Mouse (Mus musculus): ENCODE data around the gene Gpr146. TPM values are rescaled to one million over a fixed set of nuclear protein-coding genes. Genes with fewer than 3 reads are reported as not detected.
"Not testable (repeated sequence)": the region's sequence is repeated elsewhere in the genome, so short reads cannot be mapped to it uniquely, and the experiment has no call there.

The Gpr146 gene
- polyA plus RNA-seq, 1 experiment from 2014 or later: 1.8 TPM

- not testable (repeated sequence) for H3K4me3 ChIP-seq (replicated peaks; ENCODE audit: low read depth, low read length); H3K36me3 ChIP-seq (ENCODE audit: control insufficient read depth, insufficient read depth, low read length); ATAC-seq (ENCODE audit: low FRiP score, low TSS enrichment); H3K27ac ChIP-seq (replicated peaks; ENCODE audit: low read depth, low read length); H3K4me1 ChIP-seq (ENCODE audit: control insufficient read depth, insufficient read depth, low read length); H3K27me3 ChIP-seq (ENCODE audit: control insufficient read depth, insufficient read depth, low read length); DNase-seq; H3K9ac ChIP-seq (replicated peaks; ENCODE audit: low read length); H3K9me3 ChIP-seq (ENCODE audit: control insufficient read depth, low read length); H3K4me2 ChIP-seq (ENCODE audit: low read length)
- WGBS: 86% methylated on average over 5 of the region's 5 CpGs
Observed at GRCm38 (mm10) chr5:139390324-139391119, 13.0 kb downstream of the Gpr146 start.

DNA sequence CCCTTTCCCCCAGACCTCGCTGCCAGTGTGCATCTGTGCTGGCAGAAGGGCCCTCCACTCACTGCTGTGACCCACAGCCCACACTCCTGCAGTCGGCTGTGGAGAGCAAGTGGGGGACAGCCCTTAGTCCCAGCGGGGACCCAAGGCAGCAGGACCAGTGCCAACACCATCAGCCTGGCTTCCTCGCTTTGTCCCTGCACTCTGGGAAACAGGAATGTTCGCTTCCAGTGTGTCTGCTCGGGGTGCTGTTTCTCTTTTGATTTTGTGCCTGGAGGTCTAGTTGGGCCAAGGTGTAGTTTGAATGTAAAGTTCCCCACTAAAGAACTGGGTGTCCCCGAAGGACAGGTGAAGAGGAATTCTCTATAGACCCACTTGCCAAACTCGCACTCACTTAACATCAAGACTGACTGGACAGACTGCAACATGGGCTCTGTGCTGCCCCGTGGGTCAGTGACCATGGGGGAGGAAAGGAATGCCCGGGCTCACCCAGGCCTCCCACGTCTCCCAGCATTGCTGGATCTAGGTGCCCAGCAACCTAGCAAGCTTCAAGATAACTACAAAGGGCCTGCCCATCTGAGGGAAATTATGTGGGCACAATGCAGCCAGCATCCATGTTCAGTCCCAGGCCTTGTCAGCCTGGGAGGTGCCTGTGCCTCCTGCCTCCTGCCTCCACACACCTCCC lies 14.0 kb downstream of the Gpr146 start:
- H3K4me1 ChIP-seq (ENCODE audit: control insufficient read depth, insufficient read depth, low read length): no peaks in the 10 kb centered on the region
- WGBS: 77% methylated on average over 11 of the region's 11 CpGs
- no peak overlapping the region for H3K4me2 ChIP-seq (ENCODE audit: low read length)

GRCm38 (mm10) chr5:139392219-139393196 lies 15.0 kb downstream of the Gpr146 start:
- H3K9ac ChIP-seq (replicated peaks; ENCODE audit: low read length): no peak overlapping the region
- no peaks in the 10 kb centered on the region for H3K9me3 ChIP-seq (ENCODE audit: control insufficient read depth, low read length)
- H3K4me1 ChIP-seq (ENCODE audit: control insufficient read depth, insufficient read depth, low read length): no peaks in the 10 kb centered on the region
- H3K36me3 ChIP-seq (ENCODE audit: control insufficient read depth, insufficient read depth, low read length): no peaks in the 10 kb centered on the region
- H3K4me2 ChIP-seq (ENCODE audit: low read length): no peak overlapping the region
- H3K27ac ChIP-seq (replicated peaks; ENCODE audit: low read depth, low read length): no peak overlapping the region
- H3K27me3 ChIP-seq (ENCODE audit: control insufficient read depth, insufficient read depth, low read length): no peaks in the 10 kb centered on the region
- ATAC-seq (ENCODE audit: low FRiP score, low TSS enrichment) (no peak), DNase-seq (no peak)
- no peak overlapping the region for H3K4me3 ChIP-seq (replicated peaks; ENCODE audit: low read depth, low read length)
- 94% methylated on average over 37 of the region's 37 CpGs for WGBS

More for the DNA sequence above, 14.0 kb downstream of the Gpr146 start:
- ATAC-seq (ENCODE audit: low FRiP score, low TSS enrichment) (no peak), DNase-seq (no peak)
- Histone ChIP-seq H3K4me3 (replicated peaks; ENCODE audit: low read depth, low read length) (no peak overlapping the region), H3K36me3 (ENCODE audit: control insufficient read depth, insufficient read depth, low read length) (no peaks in the 10 kb centered on the region), H3K9ac (replicated peaks; ENCODE audit: low read length) (no peak overlapping the region), H3K27ac (replicated peaks; ENCODE audit: low read depth, low read length) (no peak overlapping the region), H3K9me3 (ENCODE audit: control insufficient read depth, low read length) (no peaks in the 10 kb centered on the region), H3K27me3 (ENCODE audit: control insufficient read depth, insufficient read depth, low read length) (no peaks in the 10 kb centered on the region)

DNA sequence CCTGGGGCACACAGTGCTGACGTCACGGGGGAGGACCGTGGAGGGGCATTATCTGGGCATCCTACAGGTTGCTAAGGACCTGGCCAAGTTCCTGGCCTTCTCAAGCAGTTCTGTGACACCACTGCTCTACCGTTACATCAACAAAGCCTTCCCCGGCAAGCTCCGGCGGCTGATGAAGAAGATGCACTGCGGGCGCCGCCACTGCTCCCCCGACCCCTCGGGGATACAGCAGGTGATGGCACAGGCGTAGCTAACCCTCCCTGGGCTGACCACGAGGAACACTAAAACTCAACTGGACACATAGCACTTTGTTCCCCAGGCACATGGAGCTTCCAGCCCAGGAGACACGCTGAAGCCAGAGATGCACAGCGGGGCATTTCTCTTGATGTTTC lies 15.7 kb downstream of the Gpr146 start:
- no peak overlapping the region for H3K4me3 ChIP-seq (replicated peaks; ENCODE audit: low read depth, low read length)
- H3K36me3 ChIP-seq (ENCODE audit: control insufficient read depth, insufficient read depth, low read length): no peaks in the 10 kb centered on the region
- H3K4me2 ChIP-seq (ENCODE audit: low read length): no peak overlapping the region
- ATAC-seq (ENCODE audit: low FRiP score, low TSS enrichment) (no peak), DNase-seq (no peak)
- H3K27me3 ChIP-seq (ENCODE audit: control insufficient read depth, insufficient read depth, low read length): no peaks in the 10 kb centered on the region
- no peaks in the 10 kb centered on the region for H3K9me3 ChIP-seq (ENCODE audit: control insufficient read depth, low read length)
- 86% methylated on average over 16 of the region's 16 CpGs for WGBS
- no peak overlapping the region for H3K9ac ChIP-seq (replicated peaks; ENCODE audit: low read length)
- H3K4me1 ChIP-seq (ENCODE audit: control insufficient read depth, insufficient read depth, low read length): no peaks in the 10 kb centered on the region
- no peak overlapping the region for H3K27ac ChIP-seq (replicated peaks; ENCODE audit: low read depth, low read length)

DNA sequence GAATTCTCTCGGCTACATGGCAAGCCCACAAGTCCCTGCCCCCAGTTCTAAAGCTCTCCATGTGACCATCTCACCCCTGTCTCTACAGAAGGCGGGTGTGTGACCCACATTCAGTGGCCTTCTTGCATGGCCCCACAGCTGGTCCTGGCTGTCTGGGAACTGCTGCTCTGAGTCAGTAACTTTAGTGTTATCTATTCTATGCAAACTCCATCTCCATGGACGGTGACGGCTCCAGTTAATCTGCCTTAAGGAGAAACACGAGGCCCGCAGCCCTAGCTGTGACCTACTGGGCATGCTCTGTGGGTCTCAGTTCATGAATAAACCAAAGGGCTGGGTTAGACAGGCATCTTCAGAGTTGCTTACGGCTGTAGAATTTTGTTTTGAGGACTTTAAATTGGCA lies 16.9 kb downstream of the Gpr146 start:
- Histone ChIP-seq H3K36me3 (ENCODE audit: control insufficient read depth, insufficient read depth, low read length) (no peaks in the 10 kb centered on the region), H3K4me2 (ENCODE audit: low read length) (no peak overlapping the region), H3K27me3 (ENCODE audit: control insufficient read depth, insufficient read depth, low read length) (no peaks in the 10 kb centered on the region), H3K4me1 (ENCODE audit: control insufficient read depth, insufficient read depth, low read length) (no peaks in the 10 kb centered on the region), H3K27ac (replicated peaks; ENCODE audit: low read depth, low read length) (no peak overlapping the region), H3K4me3 (replicated peaks; ENCODE audit: low read depth, low read length) (no peak overlapping the region), H3K9me3 (ENCODE audit: control insufficient read depth, low read length) (no peaks in the 10 kb centered on the region), H3K9ac (replicated peaks; ENCODE audit: low read length) (no peak overlapping the region)
- ATAC-seq (ENCODE audit: low FRiP score, low TSS enrichment): no peak
- 50% methylated on average over 7 of the region's 7 CpGs for WGBS
- no peak for DNase-seq

GRCm38 (mm10) chr5:139395528-139395927 lies 18.0 kb downstream of the Gpr146 start:
- no peaks in the 10 kb centered on the region for H3K27me3 ChIP-seq (ENCODE audit: control insufficient read depth, insufficient read depth, low read length)
- ATAC-seq (ENCODE audit: low FRiP score, low TSS enrichment): no peak
- no peaks in the 10 kb centered on the region for H3K36me3 ChIP-seq (ENCODE audit: control insufficient read depth, insufficient read depth, low read length)
- DNase-seq: no peak
- no peak overlapping the region for H3K4me2 ChIP-seq (ENCODE audit: low read length)
- WGBS: 94% methylated on average over 4 of the region's 4 CpGs
- no peak overlapping the region for H3K4me3 ChIP-seq (replicated peaks; ENCODE audit: low read depth, low read length)
- H3K4me1 ChIP-seq (ENCODE audit: control insufficient read depth, insufficient read depth, low read length): no peaks in the 10 kb centered on the region
- no peak overlapping the region for H3K27ac ChIP-seq (replicated peaks; ENCODE audit: low read depth, low read length)
- no peak overlapping the region for H3K9ac ChIP-seq (replicated peaks; ENCODE audit: low read length)
- H3K9me3 ChIP-seq (ENCODE audit: control insufficient read depth, low read length): no peaks in the 10 kb centered on the region

DNA sequence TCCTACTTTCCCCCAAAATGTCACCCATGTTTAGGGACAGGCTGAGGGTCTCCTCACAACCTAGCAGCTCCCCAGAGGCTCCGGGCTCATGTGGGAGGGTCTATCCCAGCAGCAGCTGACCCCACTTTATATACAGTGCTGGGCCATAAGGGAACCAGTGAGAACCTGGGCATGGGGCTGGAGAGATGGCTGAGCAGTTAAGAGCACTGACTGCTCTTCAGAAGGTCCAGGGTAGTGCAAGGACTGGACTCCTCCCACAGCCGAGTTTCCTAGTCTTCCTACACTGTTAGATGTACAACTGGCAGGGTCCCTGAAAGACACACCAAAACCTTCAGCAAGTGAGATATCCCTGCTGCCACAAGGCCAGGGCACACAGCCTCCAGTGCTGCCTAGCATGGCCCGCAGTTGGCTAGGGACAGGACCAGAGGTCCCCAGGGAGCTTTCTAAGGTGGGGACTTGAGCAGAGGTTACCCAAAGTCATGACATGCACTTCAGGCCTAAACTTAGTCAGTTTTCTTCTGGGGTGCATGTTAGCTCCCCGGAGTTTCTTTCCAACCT lies 19.9 kb downstream of the Gpr146 start:
- WGBS: 90% methylated on average over 4 of the region's 4 CpGs
- no peak for ATAC-seq (ENCODE audit: low FRiP score, low TSS enrichment)
- H3K27me3 ChIP-seq (ENCODE audit: control insufficient read depth, insufficient read depth, low read length): no peaks in the 10 kb centered on the region

GRCm38 (mm10) chr5:139397959-139398753 lies 20.7 kb downstream of the Gpr146 start:
- H3K27ac ChIP-seq (replicated peaks; ENCODE audit: low read depth, low read length): no peak overlapping the region
- no peak overlapping the region for H3K4me2 ChIP-seq (ENCODE audit: low read length)
- no peaks in the 10 kb centered on the region for H3K36me3 ChIP-seq (ENCODE audit: control insufficient read depth, insufficient read depth, low read length)
- no peaks in the 10 kb centered on the region for H3K4me1 ChIP-seq (ENCODE audit: control insufficient read depth, insufficient read depth, low read length)
- H3K27me3 ChIP-seq (ENCODE audit: control insufficient read depth, insufficient read depth, low read length): no peaks in the 10 kb centered on the region
- H3K9ac ChIP-seq (replicated peaks; ENCODE audit: low read length): no peak overlapping the region
- ATAC-seq (ENCODE audit: low FRiP score, low TSS enrichment) (peak; percentile 40; the same call in 1 of the 2 replicates), DNase-seq (peak; percentile 91)
- H3K9me3 ChIP-seq (ENCODE audit: control insufficient read depth, low read length): no peaks in the 10 kb centered on the region
- WGBS: 43% methylated on average over 5 of the region's 5 CpGs
- no peak overlapping the region for H3K4me3 ChIP-seq (replicated peaks; ENCODE audit: low read depth, low read length)

More for the DNA sequence above, 19.9 kb downstream of the Gpr146 start:
- Histone ChIP-seq H3K27ac (replicated peaks; ENCODE audit: low read depth, low read length) (no peak overlapping the region), H3K4me1 (ENCODE audit: control insufficient read depth, insufficient read depth, low read length) (no peaks in the 10 kb centered on the region), H3K9me3 (ENCODE audit: control insufficient read depth, low read length) (no peaks in the 10 kb centered on the region), H3K36me3 (ENCODE audit: control insufficient read depth, insufficient read depth, low read length) (no peaks in the 10 kb centered on the region), H3K4me2 (ENCODE audit: low read length) (no peak overlapping the region), H3K4me3 (replicated peaks; ENCODE audit: low read depth, low read length) (no peak overlapping the region), H3K9ac (replicated peaks; ENCODE audit: low read length) (no peak overlapping the region)
- no peak for DNase-seq
